Mouse (Mus musculus): ENCODE measurements at regions not wholly inside any gene's neighbourhood (a gene's known extent, or its start where the extent isn't known, plus 50 kb on each side); places are given as distances from the start of the nearest gene placed in this dataset.
A peak's percentile ranks its signal among the peaks of the same experiment; 100 is the strongest.
"Not testable (repeated sequence)": the region's sequence is repeated elsewhere in the genome, so short reads cannot be mapped to it uniquely, and the experiment has no call there.

DNA sequence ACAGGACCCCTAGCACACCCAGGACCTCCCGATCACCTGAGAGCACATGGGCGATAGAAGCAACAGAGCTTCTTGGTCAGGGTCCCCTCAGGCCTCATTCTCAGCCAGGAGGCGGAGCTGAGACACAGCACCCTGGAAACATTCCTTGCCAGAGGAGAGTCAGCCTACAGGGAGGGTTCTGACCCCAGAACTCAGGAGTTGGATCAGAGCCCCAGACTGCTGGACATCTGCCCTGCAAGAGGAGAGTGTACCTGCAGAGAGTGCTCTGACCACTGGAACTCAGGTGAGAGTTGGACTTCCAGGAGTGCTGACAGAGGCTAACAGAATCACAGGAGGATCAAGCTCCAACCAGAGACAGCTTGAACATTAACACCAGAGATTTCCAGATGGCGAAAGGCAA lies 76.1 kb downstream of the Gpr85 start:
- not testable (repeated sequence) for DNase-seq (ENCODE audit: low spot score); H3K36me3 ChIP-seq (ENCODE audit: insufficient read depth, low read length); H3K4me3 ChIP-seq (ENCODE audit: low read length); H3K4me2 ChIP-seq (ENCODE audit: low read depth, low read length); ATAC-seq; H3K4me1 ChIP-seq (ENCODE audit: insufficient read depth, low read length); H3K27me3 ChIP-seq (ENCODE audit: insufficient read depth, low read length); H3K9ac ChIP-seq (replicated peaks; ENCODE audit: low read length); H3K27ac ChIP-seq; H3K9me3 ChIP-seq (ENCODE audit: low read length)
- WGBS: 95% methylated on average over 4 of the region's 4 CpGs

DNA sequence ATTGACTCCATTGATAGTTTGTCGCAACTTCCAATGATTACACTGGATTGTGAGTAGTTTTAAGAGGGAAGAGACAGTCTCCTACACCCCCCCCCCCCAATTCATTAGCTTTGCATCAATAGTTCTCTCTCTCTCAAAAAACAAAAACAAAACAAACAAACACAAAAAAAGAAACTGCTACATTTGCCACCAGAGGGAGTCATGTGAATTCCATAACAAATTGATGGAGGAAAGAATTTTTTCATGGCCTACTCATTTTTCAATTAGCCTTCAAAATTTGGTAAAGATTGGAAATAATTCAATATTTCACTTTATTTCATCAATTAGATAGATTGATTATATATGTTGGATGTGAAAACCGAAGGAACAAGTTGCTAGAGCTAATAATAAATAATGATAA lies 80.3 kb downstream of the Gpr85 start:
- Histone ChIP-seq H3K27me3 (ENCODE audit: insufficient read depth, low read length) (no peaks in the 10 kb centered on the region), H3K4me2 (ENCODE audit: low read depth, low read length) (no peak overlapping the region), H3K9me3 (ENCODE audit: low read length) (no peaks in the 10 kb centered on the region), H3K4me3 (ENCODE audit: low read length) (no peak overlapping the region), H3K9ac (replicated peaks; ENCODE audit: low read length) (no peak overlapping the region), H3K27ac (no peak overlapping the region), H3K36me3 (ENCODE audit: insufficient read depth, low read length) (no peaks in the 10 kb centered on the region), H3K4me1 (ENCODE audit: insufficient read depth, low read length) (no peaks in the 10 kb centered on the region)
- DNase-seq (ENCODE audit: low spot score): peak; percentile 15
- WGBS: 89% methylated on average over 2 of the region's 2 CpGs
- no peak for ATAC-seq
- no peak; the same call in 1 of the 2 replicates for TF ChIP-seq CTCF (IDR thresholded peaks at IDR 0.05; ENCODE audit: low read depth)

- ATAC-seq: no peak
- H3K4me2 ChIP-seq (ENCODE audit: low read depth, low read length): no peak overlapping the region
- no peaks in the 10 kb centered on the region for H3K4me1 ChIP-seq (ENCODE audit: insufficient read depth, low read length)
- no peak overlapping the region for H3K9ac ChIP-seq (replicated peaks; ENCODE audit: low read length)
- no peaks in the 10 kb centered on the region for H3K36me3 ChIP-seq (ENCODE audit: insufficient read depth, low read length)
- H3K4me3 ChIP-seq (ENCODE audit: low read length): no peak overlapping the region
- no peak overlapping the region for H3K27ac ChIP-seq
- TF ChIP-seq CTCF (IDR thresholded peaks at IDR 0.05; ENCODE audit: low read depth): peak; percentile 62
- DNase-seq (ENCODE audit: low spot score): peak; percentile 65
- no peaks in the 10 kb centered on the region for H3K9me3 ChIP-seq (ENCODE audit: low read length)
- H3K27me3 ChIP-seq (ENCODE audit: insufficient read depth, low read length): no peaks in the 10 kb centered on the region
These were observed 80.8 kb downstream of the Gpr85 start for GRCm38 (mm10) chr6:13758946-13759345.

- TF ChIP-seq CTCF (IDR thresholded peaks at IDR 0.05; ENCODE audit: low read depth): no peak
- Histone ChIP-seq H3K4me3 (ENCODE audit: low read length) (no peak overlapping the region), H3K36me3 (ENCODE audit: insufficient read depth, low read length) (no peaks in the 10 kb centered on the region), H3K27ac (no peak overlapping the region), H3K27me3 (ENCODE audit: insufficient read depth, low read length) (no peaks in the 10 kb centered on the region), H3K9ac (replicated peaks; ENCODE audit: low read length) (no peak overlapping the region), H3K9me3 (ENCODE audit: low read length) (no peaks in the 10 kb centered on the region), H3K4me2 (ENCODE audit: low read depth, low read length) (no peak overlapping the region), H3K4me1 (ENCODE audit: insufficient read depth, low read length) (no peaks in the 10 kb centered on the region)
- ATAC-seq (no peak), DNase-seq (ENCODE audit: low spot score) (peak; percentile 2)
- WGBS: 54% methylated on average over 7 of the region's 7 CpGs
These were observed 71.3 kb upstream of the Bmt2 start for GRCm38 (mm10) chr6:13748931-13749638.

- Histone ChIP-seq H3K36me3 (ENCODE audit: insufficient read depth, low read length) (no peaks in the 10 kb centered on the region), H3K9ac (replicated peaks; ENCODE audit: low read length) (no peak overlapping the region), H3K4me2 (ENCODE audit: low read depth, low read length) (peak overlapping the region; percentile 21; the same call in 1 of the 2 replicates), H3K4me1 (ENCODE audit: insufficient read depth, low read length) (no peaks in the 10 kb centered on the region), H3K9me3 (ENCODE audit: low read length) (no peaks in the 10 kb centered on the region), H3K27ac (no peak overlapping the region), H3K27me3 (ENCODE audit: insufficient read depth, low read length) (no peaks in the 10 kb centered on the region), H3K4me3 (ENCODE audit: low read length) (no peak overlapping the region)
- DNase-seq (ENCODE audit: low spot score): peak; percentile 21
- no peak for ATAC-seq
- TF ChIP-seq CTCF (IDR thresholded peaks at IDR 0.05; ENCODE audit: low read depth): no peak
- WGBS: 13% methylated on average over 8 of the region's 8 CpGs
These were observed 70.2 kb upstream of the Bmt2 start for GRCm38 (mm10) chr6:13747969-13748368.

DNA sequence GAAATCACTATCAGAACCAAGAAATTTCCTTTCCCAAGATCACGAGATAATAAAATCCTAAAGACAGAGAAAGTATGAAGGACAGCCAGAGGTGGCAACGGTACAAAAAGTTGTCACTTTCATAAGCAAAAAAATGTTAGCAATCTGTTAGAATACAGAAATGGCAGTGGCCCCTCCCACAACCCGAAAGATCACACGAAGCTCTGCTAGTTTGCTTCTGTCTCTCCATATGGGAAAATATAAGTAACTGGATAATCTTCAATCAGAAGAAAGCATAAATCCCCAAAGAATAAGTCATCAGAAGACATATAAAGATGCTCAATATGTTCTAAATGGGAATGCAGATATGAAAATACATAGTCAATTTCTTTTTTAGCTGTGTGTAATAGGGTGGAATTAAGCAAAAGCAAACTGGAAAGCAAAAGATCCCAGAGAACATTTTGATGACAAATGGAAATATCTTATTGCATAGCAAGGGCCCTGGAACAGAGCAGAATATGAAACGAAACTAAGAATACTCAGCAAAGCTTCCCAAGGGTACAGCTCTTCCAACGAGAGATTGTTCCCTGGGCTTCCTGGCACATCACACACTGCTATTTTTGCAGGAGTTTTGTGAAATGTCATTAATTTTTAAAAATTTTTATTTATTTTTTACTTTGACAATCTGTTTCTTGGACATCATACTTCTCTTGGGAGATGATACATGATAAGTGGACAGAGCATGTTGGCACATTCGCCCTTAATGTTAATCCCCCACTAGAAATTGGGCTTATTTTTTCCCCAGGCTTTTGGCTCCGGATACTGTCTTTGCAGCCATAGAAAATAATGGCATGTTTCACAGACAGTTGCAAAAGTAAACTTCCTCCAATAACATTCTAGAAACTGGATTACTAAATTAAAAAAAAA lies 69.1 kb upstream of the Bmt2 start:
- ATAC-seq (no peak), DNase-seq (ENCODE audit: low spot score) (no peak)
- no peak overlapping the region for H3K4me3 ChIP-seq (ENCODE audit: low read length)
- H3K4me2 ChIP-seq (ENCODE audit: low read depth, low read length): no peak overlapping the region
- H3K27me3 ChIP-seq (ENCODE audit: insufficient read depth, low read length): no peaks in the 10 kb centered on the region
- TF ChIP-seq CTCF (IDR thresholded peaks at IDR 0.05; ENCODE audit: low read depth): no peak
- WGBS: 72% methylated on average over 8 of the region's 8 CpGs
- H3K4me1 ChIP-seq (ENCODE audit: insufficient read depth, low read length): no peaks in the 10 kb centered on the region
- H3K27ac ChIP-seq: no peak overlapping the region
- no peaks in the 10 kb centered on the region for H3K36me3 ChIP-seq (ENCODE audit: insufficient read depth, low read length)
- no peaks in the 10 kb centered on the region for H3K9me3 ChIP-seq (ENCODE audit: low read length)
- H3K9ac ChIP-seq (replicated peaks; ENCODE audit: low read length): no peak overlapping the region
